Mouse (Mus musculus) c-Kit-positive CD71-negative TER-119-negative erythroid progenitor cells, embryonic 14.5 days (primary cell): Measurements from ENCODE around the gene Olfr556.
A peak's percentile ranks its signal among the peaks of the same experiment; 100 is the strongest.
"Not testable (repeated sequence)": the region's sequence is repeated elsewhere in the genome, so short reads cannot be mapped to it uniquely, and the experiment has no call there.

Experiments used
- DNase-seq: peaks from one replicate; pipeline ENCODE4 v3.0.0-alpha.2; 2013; ENCODE audit warnings: low read depth

Gene Olfr556

GRCm38 (mm10) chr7:102664599-102664998, at the start of gene Olfr556:
TSS of gene Olfr556 (plus strand) at chr7:102664899.
- DNase-seq: no peak

GRCm38 (mm10) chr7:102618118-102618517, 46.6 kb upstream of the Olfr556 start, which contains the start of gene Olfr553:
TSS of gene Olfr553 (minus strand) at chr7:102618218.
- no peak for DNase-seq

- no peak for DNase-seq
These were observed 45.1 kb upstream of the Olfr556 start for GRCm38 (mm10) chr7:102619608-102620007.

- DNase-seq: not testable (repeated sequence)
These were observed 44.3 kb upstream of the Olfr556 start for GRCm38 (mm10) chr7:102620368-102620767.

- DNase-seq: peak; percentile 19
These were observed 28.0 kb upstream of the Olfr556 start for GRCm38 (mm10) chr7:102636665-102637064.

GRCm38 (mm10) chr7:102638132-102638531, 26.6 kb upstream of the Olfr556 start, which contains the start of gene Olfr554:
TSS of gene Olfr554 (plus strand) at chr7:102638432.
- DNase-seq: no peak

GRCm38 (mm10) chr7:102644945-102645344, 19.8 kb upstream of the Olfr556 start:
- not testable (repeated sequence) for DNase-seq

GRCm38 (mm10) chr7:102658523-102658922, 6.2 kb upstream of the Olfr556 start, which contains the start of gene Olfr555:
TSS of gene Olfr555 (plus strand) at chr7:102658823.
- no peak for DNase-seq

- no peak for DNase-seq
These were observed 679 bp downstream of the Olfr556 start for GRCm38 (mm10) chr7:102665378-102665777.

GRCm38 (mm10) chr7:102676225-102676624, 11.5 kb downstream of the Olfr556 start:
- no peak for DNase-seq

GRCm38 (mm10) chr7:102681916-102682315, 17.2 kb downstream of the Olfr556 start:
- DNase-seq: no peak

- DNase-seq: peak; percentile 73
These were observed 22.3 kb downstream of the Olfr556 start, which contains the start of gene Trim68 for GRCm38 (mm10) chr7:102686944-102687501. TSS of gene Trim68 (minus strand) at chr7:102687327.

- peak; percentile 35 for DNase-seq
These were observed 30.8 kb downstream of the Olfr556 start, which contains the start of gene Olfr557 for GRCm38 (mm10) chr7:102695358-102696125. TSS of gene Olfr557 (plus strand) at chr7:102695910.

- no peak for DNase-seq
These were observed 33.8 kb downstream of the Olfr556 start for GRCm38 (mm10) chr7:102698461-102698860.

- no peak for DNase-seq
These were observed 37.2 kb downstream of the Olfr556 start, which contains the start of gene Olfr558 for GRCm38 (mm10) chr7:102701915-102702314. TSS of gene Olfr558 (plus strand) at chr7:102702215.

- DNase-seq: no peak
These were observed 54.3 kb downstream of the Olfr556 start, which contains the start of gene Olfr33 for GRCm38 (mm10) chr7:102718970-102719369. TSS of gene Olfr33 (minus strand) at chr7:102719070.
